Mouse (Mus musculus): ENCODE results near the gene Tmco4.
A peak's percentile ranks its signal among the peaks of the same experiment; 100 is the strongest.

Gene Tmco4

DNA sequence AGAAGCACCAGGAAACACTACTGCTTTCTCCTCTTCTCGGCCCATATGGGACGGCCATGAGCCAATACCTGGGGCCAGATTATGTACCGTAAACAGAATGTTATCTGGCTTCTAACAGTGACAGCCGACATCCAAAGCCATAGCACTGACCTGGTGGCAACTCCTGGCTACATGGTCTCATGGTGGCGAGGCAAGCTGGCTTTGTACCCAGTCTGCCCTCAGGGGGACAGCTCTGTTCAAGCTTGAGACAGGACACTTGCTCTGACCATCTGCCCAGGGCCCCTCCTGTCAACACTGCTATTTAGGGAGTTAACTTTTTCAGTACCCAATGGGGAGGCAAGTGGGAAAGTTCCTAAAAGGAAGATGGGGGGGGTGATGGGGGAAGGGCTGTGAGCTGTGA is 84.6 kb downstream of the Tmco4 start:
- no peak for DNase-seq (ENCODE audit: low spot score)

DNA sequence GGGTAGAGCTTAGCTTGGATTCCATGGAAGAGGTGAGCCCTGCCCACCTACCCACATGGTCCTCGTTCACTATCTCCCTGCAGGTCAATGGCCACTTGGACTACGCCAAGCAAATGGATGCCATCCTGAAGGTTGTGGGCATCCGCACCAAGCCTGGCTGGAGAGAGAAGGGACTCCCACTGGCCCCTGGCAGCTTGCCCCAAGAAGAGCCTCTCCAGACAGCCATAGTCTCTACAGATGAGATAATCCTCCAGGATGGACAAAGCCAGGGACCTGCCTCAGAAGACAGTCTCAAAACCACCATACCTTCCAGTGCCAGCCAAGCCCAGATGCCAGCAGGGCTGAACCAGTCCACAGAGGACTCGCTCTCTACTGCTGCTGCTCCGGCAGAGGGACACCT is 85.3 kb downstream of the Tmco4 start:
- DNase-seq (ENCODE audit: low spot score), result no peak

DNA sequence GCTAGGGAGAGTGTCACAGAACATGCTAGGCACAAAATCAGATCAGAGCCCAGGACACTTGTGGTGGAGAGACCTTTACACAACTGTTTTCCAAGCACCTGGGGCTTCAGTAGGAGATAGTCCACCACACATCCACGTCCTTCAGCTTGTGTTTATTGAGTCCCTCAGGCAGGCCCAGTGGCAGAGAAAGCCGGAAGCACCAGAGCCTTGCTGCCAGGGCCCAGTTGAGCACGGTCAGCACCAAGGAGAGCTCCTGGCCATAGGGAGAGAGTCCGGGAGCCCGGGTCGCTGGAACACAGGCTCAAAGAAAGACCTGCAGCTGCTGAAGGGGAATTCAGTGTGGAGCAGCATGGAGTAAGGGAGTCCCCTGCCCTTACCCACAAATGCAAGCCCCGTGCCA is 86.9 kb downstream of the Tmco4 start:
- peak; percentile 39 for DNase-seq (ENCODE audit: low spot score)

DNA sequence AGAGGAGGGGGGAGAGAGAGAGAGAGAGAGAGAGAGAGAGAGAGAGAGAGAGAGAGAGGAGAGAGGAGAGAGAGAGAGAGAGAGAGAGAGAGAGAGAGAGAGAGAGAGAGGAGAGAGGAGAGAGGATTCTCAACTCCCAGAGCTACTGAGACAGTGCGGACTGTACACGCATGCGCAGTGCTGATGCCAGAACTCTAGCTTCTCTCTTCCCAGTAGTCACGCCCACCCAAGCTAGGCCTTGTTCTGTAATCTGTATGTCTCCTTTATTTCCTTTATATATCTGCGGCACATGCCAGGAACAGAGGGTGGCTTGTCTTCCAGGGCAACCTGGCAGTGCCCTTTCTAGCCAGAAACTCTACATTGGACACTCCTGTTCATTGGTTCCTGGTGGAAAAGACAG is 92.1 kb downstream of the Tmco4 start:
- DNase-seq (ENCODE audit: low spot score), result no peak

DNA sequence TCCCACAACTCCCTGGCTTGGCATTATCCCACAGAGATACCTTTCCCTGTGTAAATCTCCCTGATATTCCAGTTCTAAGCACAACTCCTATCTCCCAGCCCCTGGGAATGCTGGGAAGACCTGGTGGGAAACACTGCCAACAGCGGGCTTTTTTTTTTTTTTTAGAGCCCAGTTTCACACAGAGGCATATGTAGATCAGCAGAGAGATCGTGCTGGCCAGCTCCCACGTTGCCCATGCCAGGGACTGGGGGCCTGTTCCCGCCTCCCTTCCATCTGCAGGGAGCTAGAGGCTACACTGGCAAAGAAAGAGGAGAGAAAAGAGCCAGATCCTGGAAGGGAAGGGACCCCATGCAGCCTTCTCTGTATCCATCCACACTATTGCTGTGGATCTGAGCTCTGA is 95.6 kb downstream of the Tmco4 start:
- no peak for DNase-seq (ENCODE audit: low spot score)

DNA sequence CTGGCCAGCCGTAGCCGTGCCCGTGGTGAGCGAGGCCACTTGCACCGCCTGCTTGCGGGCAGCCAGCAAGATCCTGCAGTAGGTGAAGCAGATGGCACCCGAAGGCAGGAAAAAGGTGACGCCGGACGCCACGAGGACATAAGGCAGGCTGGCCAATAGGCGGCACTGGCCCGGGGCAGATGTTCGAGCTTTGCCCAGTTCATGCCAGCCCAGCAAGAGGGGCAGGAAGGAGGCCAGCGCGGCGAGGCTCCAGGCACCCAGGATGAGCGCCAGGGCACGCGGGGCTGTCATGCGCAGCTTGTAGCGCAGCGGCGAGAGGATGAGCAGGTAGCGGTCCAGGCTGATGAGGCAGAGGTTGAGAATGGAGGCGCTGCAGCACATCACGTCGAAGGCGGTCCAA is 101.4 kb downstream of the Tmco4 start:
- no peak for DNase-seq (ENCODE audit: low spot score)

DNA sequence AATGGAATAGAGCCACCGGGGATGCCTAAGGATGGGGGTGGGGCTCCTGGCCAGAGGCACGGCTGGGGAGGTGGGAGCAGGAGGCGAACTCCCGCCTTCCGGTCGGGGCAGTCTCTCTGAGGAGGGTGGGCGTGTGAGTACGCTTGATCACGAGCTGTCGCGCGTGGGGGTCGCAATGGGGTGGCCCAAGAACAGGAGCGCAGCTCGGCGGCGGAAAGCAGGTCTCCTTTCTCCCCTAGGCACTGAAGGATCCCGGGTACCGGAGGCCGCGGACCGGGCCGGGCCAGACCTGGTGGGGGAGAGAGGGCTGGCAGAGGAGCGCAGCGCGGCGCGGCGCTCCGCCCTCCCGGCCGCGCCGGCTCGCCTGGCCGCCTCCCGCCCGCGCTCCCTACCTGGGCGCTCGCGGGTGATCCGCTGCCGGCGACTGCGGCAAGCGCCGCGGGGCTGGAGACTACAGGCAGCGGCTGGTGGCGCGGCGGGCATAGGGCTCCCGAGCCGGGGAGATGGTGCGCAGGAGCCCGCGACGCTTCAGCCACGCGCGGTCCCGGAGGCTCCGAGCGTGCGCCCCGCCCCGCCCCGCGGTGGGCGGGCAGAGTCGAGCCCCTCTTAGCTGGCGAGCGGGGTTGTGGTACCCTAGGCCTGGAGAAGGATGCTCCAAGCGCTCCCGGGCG is 102.5 kb downstream of the Tmco4 start, which contains the start of gene Htr6:
Htr6 (minus strand) TSS at position 530 of the 671 bp plus-strand sequence.
- no peak for DNase-seq (ENCODE audit: low spot score)

DNA sequence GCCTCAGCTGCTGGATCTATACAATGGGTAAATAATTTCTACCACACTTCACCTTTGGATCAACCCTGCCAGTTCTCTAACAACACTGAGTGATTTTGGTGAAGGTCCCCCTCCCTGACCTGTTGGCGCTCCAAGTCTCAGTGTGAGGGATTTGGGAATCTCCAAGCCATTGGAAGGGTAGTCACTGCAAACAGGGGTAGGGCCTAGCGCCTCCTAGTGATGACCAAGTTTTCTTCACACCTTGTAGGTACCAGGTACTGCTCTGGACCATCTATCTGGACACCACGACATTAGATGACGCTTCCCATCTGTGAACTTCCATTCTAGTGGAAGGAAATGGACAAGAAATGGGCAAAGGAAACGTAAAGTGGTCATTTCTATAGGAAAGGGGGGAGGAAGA is 103.2 kb downstream of the Tmco4 start:
- no peak for DNase-seq (ENCODE audit: low spot score)

DNA sequence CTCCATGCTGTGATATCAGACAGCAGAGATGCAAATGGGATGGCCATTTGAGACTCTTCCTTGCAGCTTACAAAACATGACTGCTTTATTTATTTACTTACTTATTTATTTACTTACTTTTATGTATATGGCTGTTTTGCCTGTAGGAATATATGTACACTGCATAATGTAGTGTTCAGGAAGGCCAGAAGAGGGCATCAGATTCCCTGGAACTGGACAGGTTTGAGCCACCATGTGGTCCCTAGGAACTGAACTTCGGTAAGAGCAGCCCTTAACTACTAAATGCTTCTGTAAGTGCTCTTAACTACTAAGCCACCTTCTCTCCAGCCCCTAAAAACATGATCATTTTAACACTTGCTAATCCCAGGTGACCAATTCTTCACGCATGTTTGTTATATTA is 105.6 kb downstream of the Tmco4 start:
- DNase-seq (ENCODE audit: low spot score), result no peak

DNA sequence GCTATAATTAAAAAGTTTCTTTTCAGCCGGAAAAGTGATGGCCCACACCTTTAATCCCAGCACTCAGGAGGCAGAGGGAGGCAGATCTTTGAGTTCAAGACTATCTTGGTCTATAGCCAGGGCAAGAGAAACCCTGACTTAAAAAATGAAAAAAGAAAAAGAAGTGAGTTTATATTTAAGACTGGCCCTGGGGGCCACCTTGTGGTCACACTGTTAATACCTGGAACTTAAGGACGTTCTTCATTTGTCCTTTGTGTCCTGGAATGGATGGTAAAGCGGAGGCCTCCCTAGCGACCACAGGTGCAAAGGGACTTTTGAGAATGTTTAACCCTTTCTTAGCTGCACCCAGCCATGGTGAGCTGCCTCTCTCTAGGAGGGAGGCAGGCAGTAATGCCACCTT is 106.0 kb downstream of the Tmco4 start:
- DNase-seq (ENCODE audit: low spot score), result no peak

DNA sequence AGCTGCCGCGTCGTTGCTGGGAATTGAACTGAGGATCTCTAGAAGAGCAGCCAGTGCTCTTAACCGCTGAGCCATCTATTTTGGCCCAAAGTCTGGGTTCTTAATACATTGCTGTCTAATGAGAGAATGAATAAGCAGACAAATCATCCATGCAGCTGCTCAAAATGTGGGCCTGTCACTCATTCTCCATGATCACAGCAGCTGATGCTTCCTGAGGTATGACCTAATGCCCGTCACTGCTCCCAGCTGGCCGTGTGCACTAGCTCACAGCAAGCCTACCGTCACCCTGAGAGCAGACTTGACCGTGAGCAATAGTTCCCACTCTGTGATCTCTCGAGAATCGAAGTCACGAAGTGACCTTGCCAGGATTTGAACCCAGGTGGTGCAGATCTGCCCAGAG is 106.8 kb downstream of the Tmco4 start:
- DNase-seq (ENCODE audit: low spot score), result no peak

DNA sequence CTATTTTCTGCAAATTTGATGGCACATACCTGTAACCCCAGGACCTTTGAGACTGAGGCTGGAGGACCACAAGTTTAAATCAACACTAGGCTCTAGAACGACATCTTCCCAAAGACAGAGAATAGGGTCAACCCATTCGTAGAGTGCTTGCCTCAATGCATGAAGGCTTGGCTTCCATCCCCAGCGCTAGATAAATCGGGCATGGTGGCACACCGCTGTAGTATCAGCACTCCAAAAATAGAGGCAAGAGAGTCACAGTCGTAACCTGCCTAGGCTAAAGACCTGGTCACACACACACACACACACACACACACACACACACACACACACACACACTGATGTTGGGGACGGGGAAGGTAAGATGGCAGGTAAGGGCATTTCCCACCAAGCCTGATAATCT is 107.6 kb downstream of the Tmco4 start:
- DNase-seq (ENCODE audit: low spot score), result no peak

DNA sequence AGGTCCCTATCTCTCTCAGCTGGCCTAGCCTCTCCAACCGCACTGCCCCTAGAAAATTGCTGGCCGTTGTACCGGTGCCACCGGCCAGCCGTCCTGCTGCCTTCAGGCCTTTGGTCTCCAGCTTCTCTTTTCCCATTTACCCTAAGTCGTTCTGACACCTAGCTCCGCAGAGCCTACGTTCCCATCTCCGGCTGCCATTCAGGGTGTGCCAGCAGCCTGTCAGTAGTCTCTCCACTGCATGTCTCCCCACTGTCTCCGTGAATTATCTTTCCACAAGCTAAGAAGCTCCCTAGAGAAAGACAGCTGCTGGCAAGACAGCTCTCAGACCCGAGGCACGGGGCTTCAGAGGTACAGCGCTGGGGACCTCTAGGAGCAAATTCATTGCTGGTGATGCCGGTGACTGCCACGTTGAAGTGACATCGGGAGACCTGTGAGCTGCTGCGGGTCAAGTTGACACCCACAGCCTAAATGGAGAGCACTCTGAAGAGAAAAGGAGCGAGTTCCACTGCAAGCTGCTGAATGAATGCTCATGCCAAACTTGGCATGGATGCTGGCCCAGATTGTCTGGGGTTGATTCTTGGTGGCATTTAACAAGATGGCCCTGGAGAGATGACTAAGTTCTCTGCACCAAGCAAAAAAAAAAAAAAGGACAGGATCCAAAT is 108.7 kb downstream of the Tmco4 start:
- DNase-seq (ENCODE audit: low spot score), result no peak

DNA sequence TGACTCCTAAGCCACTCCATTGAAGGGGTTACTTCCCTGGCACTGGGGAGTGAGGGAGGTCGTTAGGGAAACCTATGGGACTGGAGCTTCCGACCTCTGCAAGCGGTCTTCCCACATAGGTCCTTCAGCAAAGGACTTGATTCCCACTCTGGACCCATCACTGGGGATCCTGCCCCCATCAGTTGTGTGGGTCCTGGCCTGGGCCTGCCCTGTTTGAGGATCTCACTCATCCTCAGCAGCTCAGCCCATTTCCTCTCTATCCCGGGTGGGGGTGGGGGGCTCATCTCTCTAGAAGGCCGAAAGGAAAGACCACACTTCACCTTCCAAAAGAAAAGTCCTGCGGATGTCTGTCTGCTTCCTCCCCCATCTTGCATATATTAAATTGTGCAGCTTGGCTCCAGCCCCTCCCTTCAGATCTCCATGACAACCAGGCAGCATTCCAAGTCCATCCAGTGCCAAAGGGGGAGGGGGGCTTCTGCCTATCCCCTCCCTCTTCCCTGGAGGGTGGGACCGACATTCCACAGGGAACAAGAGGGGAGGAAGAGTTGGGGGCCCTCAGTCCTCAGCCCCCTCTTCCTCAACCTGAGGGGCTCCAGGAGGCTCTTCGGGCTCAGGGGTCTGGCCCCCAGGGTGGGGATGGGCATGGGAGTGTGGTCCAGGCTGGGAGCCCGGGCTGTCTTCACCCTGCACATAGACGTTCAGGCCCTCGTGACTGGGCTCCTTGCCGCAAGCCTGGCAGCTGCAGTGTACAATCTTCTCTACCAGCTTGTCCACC is 110.3 kb downstream of the Tmco4 start:
- no peak for DNase-seq (ENCODE audit: low spot score)

DNA sequence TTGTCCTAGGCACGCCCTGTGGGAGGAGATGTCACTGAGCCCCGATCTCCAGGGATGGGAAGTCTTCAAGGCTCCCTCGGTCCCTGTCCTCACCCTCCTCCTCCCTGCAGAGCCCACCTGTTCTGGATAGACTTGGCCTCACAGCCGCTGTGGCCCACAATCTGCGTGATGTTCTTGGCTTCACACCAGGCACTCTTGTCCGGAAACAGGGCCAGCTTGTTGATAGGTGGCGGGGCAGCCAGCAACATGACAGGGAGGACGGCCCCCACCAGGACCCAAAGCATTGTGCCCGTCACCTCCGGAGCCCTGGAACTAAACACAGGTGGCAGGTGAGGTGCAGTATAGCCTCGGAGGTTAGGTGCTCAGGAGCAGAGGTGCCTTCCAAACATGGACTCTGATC is 112.6 kb downstream of the Tmco4 start:
- DNase-seq (ENCODE audit: low spot score), result no peak

DNA sequence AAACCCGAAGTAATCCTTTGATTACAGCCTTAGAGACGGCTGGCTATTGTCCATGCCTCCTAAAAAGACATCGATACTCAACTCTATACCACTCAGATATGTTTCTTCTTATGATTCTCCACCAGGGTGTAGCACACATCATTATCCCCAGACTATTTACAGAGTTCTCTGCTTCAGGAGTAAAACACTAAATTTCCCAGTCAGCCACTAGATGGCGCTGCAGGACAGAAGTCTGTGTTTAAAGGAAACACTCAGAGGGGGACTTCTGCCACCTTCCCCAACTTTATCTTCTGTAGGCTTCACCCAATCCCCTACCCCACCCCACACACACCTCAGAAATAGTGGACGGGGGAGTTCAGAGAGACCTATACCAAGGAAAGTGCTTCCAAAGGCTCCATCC is 113.3 kb downstream of the Tmco4 start:
- DNase-seq (ENCODE audit: low spot score), result peak; percentile 73

DNA sequence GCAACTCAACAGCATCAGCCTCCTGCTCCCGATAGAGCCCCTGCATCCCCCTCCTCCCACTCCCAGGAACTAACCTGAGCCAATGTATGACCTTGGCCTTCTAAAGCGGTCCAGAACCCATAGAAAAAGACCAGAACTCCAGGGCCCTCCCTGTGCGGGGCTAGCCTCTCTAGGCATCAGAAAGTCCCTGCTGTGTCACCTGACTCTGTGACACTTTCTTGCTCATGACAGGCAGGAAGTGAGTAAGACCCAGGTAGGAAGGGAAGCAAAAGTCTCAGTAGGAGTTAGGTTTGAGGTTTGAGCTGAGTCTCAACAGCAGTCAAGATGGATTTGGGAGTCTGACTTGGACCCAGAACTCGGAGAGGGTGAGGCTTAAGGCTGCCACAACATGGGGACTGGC is 114.3 kb downstream of the Tmco4 start:
- DNase-seq (ENCODE audit: low spot score), result no peak

DNA sequence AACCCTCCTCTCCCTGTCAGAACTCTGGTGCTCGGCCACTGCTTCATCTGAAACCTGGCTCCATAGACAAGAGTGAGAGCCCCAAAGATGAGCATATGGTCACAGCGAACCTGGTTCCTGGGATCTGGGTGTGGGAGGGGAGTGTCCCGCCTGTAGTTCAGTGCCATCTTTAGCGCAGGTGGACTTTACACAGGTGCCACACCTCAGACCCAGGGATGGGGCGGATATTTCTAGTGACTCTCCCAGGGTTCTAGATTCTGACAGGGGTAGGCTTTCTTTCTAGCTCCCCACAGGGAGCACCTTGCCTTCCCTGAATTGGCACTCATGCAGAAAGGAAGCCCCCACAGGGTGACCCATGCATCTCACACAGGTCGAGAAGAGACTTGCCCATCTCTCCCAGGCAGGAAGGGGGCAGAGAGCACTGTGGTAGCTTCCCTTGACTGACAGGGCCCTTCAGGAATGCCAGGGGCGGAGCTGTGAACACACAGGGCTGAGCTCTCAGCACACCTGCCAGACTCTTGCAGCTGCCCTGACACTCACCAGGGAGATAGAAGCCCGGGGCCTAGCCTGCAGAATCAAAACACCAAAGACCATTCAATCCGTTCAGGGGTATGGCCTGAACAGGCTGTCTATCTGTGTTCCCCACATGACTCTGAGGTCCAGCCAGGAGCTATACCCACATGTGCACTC is 116.4 kb downstream of the Tmco4 start:
- DNase-seq (ENCODE audit: low spot score), result no peak

DNA sequence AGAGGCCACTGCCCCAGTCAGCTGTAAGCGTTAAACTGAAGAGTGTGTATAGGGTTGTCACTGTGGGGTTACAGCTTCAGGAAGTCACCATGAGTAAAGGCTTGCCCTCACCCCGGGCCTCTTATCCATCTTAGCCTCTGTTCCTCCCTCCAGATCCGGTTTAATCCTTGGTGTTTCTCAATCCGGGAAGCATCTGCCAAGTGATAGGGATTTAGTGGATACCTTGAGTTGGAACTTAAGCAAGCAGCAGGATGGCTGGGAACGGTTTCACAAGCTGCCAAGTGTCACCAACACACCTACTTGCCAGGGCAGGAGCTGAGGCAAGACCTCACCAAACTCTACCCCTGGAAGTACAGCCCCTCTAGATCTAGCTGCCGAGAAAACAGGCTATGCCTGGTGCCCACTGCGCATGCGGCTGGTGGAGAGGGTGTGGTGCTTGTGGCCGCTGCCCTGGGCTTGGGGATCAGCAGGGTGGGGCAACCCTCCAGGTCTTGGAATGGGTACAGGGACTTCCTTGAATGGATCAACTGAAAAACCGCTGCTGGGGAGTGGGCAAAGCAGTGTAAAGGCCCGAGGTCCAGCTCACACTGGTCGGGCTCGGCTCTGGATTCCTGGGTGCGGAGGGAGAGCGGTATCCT is 117.7 kb downstream of the Tmco4 start:
- DNase-seq (ENCODE audit: low spot score), result no peak

DNA sequence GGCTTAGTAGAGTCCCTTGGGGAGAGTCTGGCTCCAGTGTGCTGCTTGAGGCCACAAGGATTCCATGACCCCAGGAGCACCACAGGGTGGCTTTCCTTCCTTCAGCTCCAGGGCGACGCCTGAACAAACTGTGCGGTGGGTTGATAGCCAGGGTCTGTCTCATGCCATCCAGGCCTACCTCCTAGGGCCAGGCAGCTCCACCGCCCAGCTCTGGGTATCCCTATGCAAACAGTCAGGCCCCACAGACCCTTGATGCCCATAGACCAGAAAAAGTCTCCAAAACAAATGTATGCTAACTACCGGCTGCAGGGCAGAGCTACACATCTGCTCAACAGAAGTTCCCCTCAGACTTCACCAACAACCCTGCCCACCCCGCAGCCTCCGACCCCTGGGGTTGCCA is 118.4 kb downstream of the Tmco4 start:
- no peak for DNase-seq (ENCODE audit: low spot score)

DNA sequence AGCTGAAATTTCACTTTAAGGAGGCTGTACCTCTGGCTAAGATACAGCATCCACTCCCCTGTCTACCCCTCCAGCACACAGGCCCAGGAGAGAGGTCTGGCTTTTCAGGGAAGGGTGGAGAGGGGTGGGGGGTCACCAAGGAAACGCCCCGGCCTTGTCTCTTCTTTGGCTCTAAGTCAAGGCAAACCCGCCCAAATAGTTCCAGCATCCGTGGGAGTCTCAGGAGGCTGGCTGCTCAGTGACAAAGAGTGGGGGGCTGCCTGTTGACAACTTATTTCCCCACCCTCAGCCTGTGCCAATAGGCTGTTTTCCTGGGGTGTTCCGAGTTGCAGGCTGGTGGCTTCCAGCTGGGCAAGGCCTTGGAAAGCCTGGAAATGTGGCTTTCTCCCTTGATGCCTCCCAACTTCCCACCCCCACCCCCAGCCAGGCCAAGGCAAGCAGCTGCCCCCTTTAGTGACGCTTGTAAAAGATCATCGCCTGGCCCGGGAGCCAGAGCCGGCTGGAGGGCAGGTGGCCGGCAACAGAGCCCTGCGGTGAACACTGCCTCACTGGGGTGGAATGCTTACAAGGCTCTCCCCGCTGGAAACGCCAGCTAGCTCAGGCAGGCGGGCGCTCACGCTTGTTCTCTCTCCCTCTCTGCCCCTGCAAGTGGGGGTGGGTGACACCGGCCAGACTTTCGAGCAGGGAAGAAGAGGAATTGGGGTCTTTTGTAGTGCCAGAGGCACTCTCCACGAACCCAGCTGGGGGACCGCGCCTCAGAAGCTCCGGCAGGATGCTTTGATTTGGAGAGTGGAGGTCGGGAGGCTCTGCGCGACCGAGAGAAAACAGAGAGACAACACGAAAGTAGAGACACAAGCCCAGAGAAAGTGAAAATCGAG is 119.0 kb downstream of the Tmco4 start:
- DNase-seq (ENCODE audit: low spot score), result no peak

Measured in ovary, postnatal 10 days (tissue).